Mouse (Mus musculus) embryonic facial prominence, embryonic 11.5 days (tissue): ENCODE measurements at regions not wholly inside any gene's neighbourhood (a gene's known extent, or its start where the extent isn't known, plus 50 kb on each side); places are given as distances from the start of the nearest gene placed in this dataset.

ENCODE experiments used
- ATAC-seq: fragments of 200-750 bp; cut with Nextera tagmentation; replicated peaks from 2 replicates; pipeline ENCODE4 v1.8.0; 2017; ENCODE audit warnings: low read depth; ENCODE audit not compliant: insufficient number of reproducible peaks, low FRiP score, low TSS enrichment
- DNase-seq: peaks from one replicate; pipeline ENCODE4 v3.0.0-alpha.2; 2015; ENCODE audit warnings: low spot score
- H3K27ac ChIP-seq: fragments of 300-500 bp; sonication (generic); replicated peaks from 2 replicates; pipeline ENCODE4 v1.5.1; 2014; ENCODE audit warnings: mild to moderate bottlenecking, low read depth, low read length, control low read depth
- H3K27me3 ChIP-seq: fragments of 300-500 bp; sonication (generic); 2 replicates; pipeline ENCODE4 v1.6.1; 2014; ENCODE audit warnings: mild to moderate bottlenecking, low read length, moderate library complexity, mixed read lengths; ENCODE audit not compliant: control insufficient read depth, insufficient read depth
- H3K36me3 ChIP-seq: fragments of 300-500 bp; sonication (generic); replicated peaks from 2 replicates; pipeline ENCODE4 v1.6.1; 2014; ENCODE audit warnings: low read depth, mild to moderate bottlenecking, low read length, moderate library complexity, mixed read lengths; ENCODE audit not compliant: control insufficient read depth, insufficient read depth
- H3K4me1 ChIP-seq: fragments of 300-500 bp; sonication (generic); 2 replicates; pipeline ENCODE4 v1.6.1; 2014; ENCODE audit warnings: low read length, mixed read lengths; ENCODE audit not compliant: control insufficient read depth, insufficient read depth
- H3K4me2 ChIP-seq: fragments of 300-500 bp; sonication (generic); 2 replicates; pipeline ENCODE4 v1.6.1; 2014; ENCODE audit warnings: low read depth, mild to moderate bottlenecking, control low read depth, low read length, moderate library complexity
- H3K4me3 ChIP-seq: fragments of 300-500 bp; sonication (generic); 2 replicates; pipeline ENCODE4 v1.5.1; 2014; ENCODE audit warnings: low read depth, low read length, control low read depth
- H3K9ac ChIP-seq: fragments of 300-500 bp; sonication (generic); replicated peaks from 2 replicates; pipeline ENCODE4 v1.6.1; 2014; ENCODE audit warnings: mild to moderate bottlenecking, control low read depth, low read length
- H3K9me3 ChIP-seq: fragments of 300-500 bp; sonication (generic); replicated peaks from 2 replicates; pipeline ENCODE4 v1.6.1; 2016; ENCODE audit warnings: mild to moderate bottlenecking, low read length, inconsistent platforms, mixed read lengths; ENCODE audit not compliant: control insufficient read depth
- WGBS: fragments of 180-500 bp; shearing (Covaris S2); extraction: QIAGEN DNeasy Blood & Tissue Kit; methylation state at CpG from one replicate; pipeline ENCODE4 v1.1.7; 2014; 5-methylcytosine and 5-hydroxymethylcytosine counted together

- H3K4me1 ChIP-seq, result no peaks in the 10 kb centered on the region
- H3K9me3 ChIP-seq, result no peaks in the 10 kb centered on the region
- no peak overlapping the region for H3K4me3 ChIP-seq
- H3K27me3 ChIP-seq, result no peaks in the 10 kb centered on the region
- H3K4me2 ChIP-seq, result no peak overlapping the region
- no peak overlapping the region for H3K27ac ChIP-seq
- no peaks in the 10 kb centered on the region for H3K36me3 ChIP-seq
- ATAC-seq (no peak), DNase-seq (no peak)
- H3K9ac ChIP-seq, result no peak overlapping the region
- 77% methylated on average over 8 of the region's 8 CpGs for WGBS
Observed at GRCm38 (mm10) chr2:171365553-171365952, 633.9 kb downstream of the Dok5 start.

GRCm38 (mm10) chr2:171364621-171365020, 633.0 kb downstream of the Dok5 start:
- Histone ChIP-seq H3K9me3 (no peaks in the 10 kb centered on the region), H3K4me2 (no peak overlapping the region), H3K27me3 (no peaks in the 10 kb centered on the region), H3K36me3 (no peaks in the 10 kb centered on the region), H3K4me3 (no peak overlapping the region), H3K4me1 (no peaks in the 10 kb centered on the region), H3K27ac (no peak overlapping the region), H3K9ac (no peak overlapping the region)
- 91% methylated on average over 3 of the region's 3 CpGs for WGBS
- ATAC-seq (no peak), DNase-seq (no peak)

- ATAC-seq, result no peak
- Histone ChIP-seq H3K27me3 (no peaks in the 10 kb centered on the region), H3K9me3 (no peaks in the 10 kb centered on the region), H3K4me1 (no peaks in the 10 kb centered on the region), H3K36me3 (no peaks in the 10 kb centered on the region), H3K27ac (no peak overlapping the region), H3K9ac (no peak overlapping the region), H3K4me3 (no peak overlapping the region), H3K4me2 (no peak overlapping the region)
- 76% methylated on average over 3 of the region's 3 CpGs for WGBS
- no peak for DNase-seq
Observed at GRCm38 (mm10) chr2:171363381-171363780, 631.8 kb downstream of the Dok5 start.

- DNase-seq (no peak), ATAC-seq (no peak)
- no peak overlapping the region for H3K9ac ChIP-seq
- H3K27me3 ChIP-seq, result no peaks in the 10 kb centered on the region
- no peak overlapping the region for H3K27ac ChIP-seq
- H3K4me1 ChIP-seq, result no peaks in the 10 kb centered on the region
- no peaks in the 10 kb centered on the region for H3K9me3 ChIP-seq
- no peak overlapping the region for H3K4me2 ChIP-seq
- WGBS, result 85% methylated on average over 8 of the region's 8 CpGs
- no peak overlapping the region for H3K4me3 ChIP-seq
- H3K36me3 ChIP-seq, result no peaks in the 10 kb centered on the region
Observed at GRCm38 (mm10) chr2:171358071-171358760, 626.6 kb downstream of the Dok5 start.

- no peak overlapping the region for H3K27ac ChIP-seq
- H3K4me3 ChIP-seq, result no peak overlapping the region
- no peak overlapping the region for H3K4me2 ChIP-seq
- DNase-seq (no peak), ATAC-seq (no peak)
- H3K9me3 ChIP-seq, result no peaks in the 10 kb centered on the region
- H3K36me3 ChIP-seq, result no peaks in the 10 kb centered on the region
- H3K9ac ChIP-seq, result no peak overlapping the region
- no peaks in the 10 kb centered on the region for H3K27me3 ChIP-seq
- 84% methylated on average over 2 of the region's 2 CpGs for WGBS
- H3K4me1 ChIP-seq, result no peaks in the 10 kb centered on the region
Observed at GRCm38 (mm10) chr2:171348156-171348555, 616.5 kb downstream of the Dok5 start.

- no peaks in the 10 kb centered on the region for H3K27me3 ChIP-seq
- DNase-seq, result no peak
- no peaks in the 10 kb centered on the region; the same call in 1 of the 2 replicates for H3K4me1 ChIP-seq
- H3K4me2 ChIP-seq, result no peak overlapping the region
- no peak overlapping the region for H3K9ac ChIP-seq
- ATAC-seq, result peak; percentile 48; the same call in 1 of the 2 replicates
- H3K36me3 ChIP-seq, result no peaks in the 10 kb centered on the region
- no peak overlapping the region for H3K4me3 ChIP-seq
- H3K9me3 ChIP-seq, result no peaks in the 10 kb centered on the region
- 66% methylated on average over 14 of the region's 14 CpGs for WGBS
- H3K27ac ChIP-seq, result no peak overlapping the region
Observed at GRCm38 (mm10) chr2:171333816-171334757, 602.5 kb downstream of the Dok5 start.

- no peak overlapping the region for H3K4me3 ChIP-seq
- no peaks in the 10 kb centered on the region for H3K9me3 ChIP-seq
- 78% methylated on average over 8 of the region's 8 CpGs for WGBS
- no peak overlapping the region for H3K27ac ChIP-seq
- no peak overlapping the region for H3K9ac ChIP-seq
- no peaks in the 10 kb centered on the region; the same call in 1 of the 2 replicates for H3K4me1 ChIP-seq
- no peaks in the 10 kb centered on the region for H3K36me3 ChIP-seq
- H3K27me3 ChIP-seq, result no peaks in the 10 kb centered on the region
- H3K4me2 ChIP-seq, result no peak overlapping the region
- DNase-seq (no peak), ATAC-seq (no peak)
Observed at GRCm38 (mm10) chr2:171332826-171333225, 601.2 kb downstream of the Dok5 start.

GRCm38 (mm10) chr2:171331529-171331928, 599.9 kb downstream of the Dok5 start:
- WGBS, result 94% methylated on average over 3 of the region's 3 CpGs
- H3K9ac ChIP-seq, result no peak overlapping the region
- no peaks in the 10 kb centered on the region; the same call in 1 of the 2 replicates for H3K4me1 ChIP-seq
- no peak for DNase-seq
- ATAC-seq, result no peak
- no peak overlapping the region for H3K4me3 ChIP-seq
- H3K27ac ChIP-seq, result no peak overlapping the region
- no peaks in the 10 kb centered on the region for H3K27me3 ChIP-seq
- H3K4me2 ChIP-seq, result no peak overlapping the region
- no peaks in the 10 kb centered on the region for H3K36me3 ChIP-seq
- H3K9me3 ChIP-seq, result no peaks in the 10 kb centered on the region
